Mouse (Mus musculus): Measurements from ENCODE around the gene Tex22. TPM values are rescaled to one million over a fixed set of nuclear protein-coding genes. Genes with fewer than 3 reads are reported as not detected.
A peak's percentile ranks its signal among the peaks of the same experiment; 100 is the strongest.

Tex22 gene
- total and polyA plus RNA-seq, 2 experiments from 2014 or later = not detected

GRCm38 (mm10) chr12:113069389-113069788 is 4.9 kb upstream of the Tex22 start:
- peaks cover 52% of the 10 kb centered on the region for H3K36me3 ChIP-seq (replicated peaks; ENCODE audit: control insufficient read depth, insufficient read depth, low read length)
- no peak overlapping the region for H3K4me3 ChIP-seq (ENCODE audit: low read depth, low read length)
- H3K4me2 ChIP-seq (ENCODE audit: low read depth, low read length) = no peak overlapping the region
- 96% methylated on average over 6 of the region's 6 CpGs for WGBS
- TF ChIP-seq EP300 (IDR thresholded peaks at IDR 0.05; ENCODE audit: low read depth) = no peak
- no peak for TF ChIP-seq CTCF (IDR thresholded peaks at IDR 0.05; ENCODE audit: low read depth)
- no peaks in the 10 kb centered on the region for H3K9me3 ChIP-seq (replicated peaks; ENCODE audit: control insufficient read depth, low read length)
- H3K27me3 ChIP-seq (ENCODE audit: control insufficient read depth, insufficient read depth, low read length) = no peaks in the 10 kb centered on the region
- DNase-seq (ENCODE audit: low spot score) (no peak), ATAC-seq (ENCODE audit: insufficient read depth, low read depth) (no peak)
- peaks cover 8% of the 10 kb centered on the region; the same call in 1 of the 2 replicates for H3K4me1 ChIP-seq (ENCODE audit: control insufficient read depth, insufficient read depth)
- no peak overlapping the region for H3K9ac ChIP-seq (replicated peaks; ENCODE audit: low read depth, low read length)
- no peak overlapping the region for H3K27ac ChIP-seq (ENCODE audit: low read depth)

GRCm38 (mm10) chr12:113071321-113071720 is 3.0 kb upstream of the Tex22 start:
- no peak overlapping the region for H3K4me2 ChIP-seq (ENCODE audit: low read depth, low read length)
- DNase-seq (ENCODE audit: low spot score) = no peak
- H3K36me3 ChIP-seq (replicated peaks; ENCODE audit: control insufficient read depth, insufficient read depth, low read length) = peaks cover 48% of the 10 kb centered on the region
- H3K4me3 ChIP-seq (ENCODE audit: low read depth, low read length) = no peak overlapping the region
- no peak overlapping the region for H3K9ac ChIP-seq (replicated peaks; ENCODE audit: low read depth, low read length)
- no peak for ATAC-seq (ENCODE audit: insufficient read depth, low read depth)
- H3K4me1 ChIP-seq (ENCODE audit: control insufficient read depth, insufficient read depth) = peaks cover 12% of the 10 kb centered on the region
- no peak overlapping the region for H3K27ac ChIP-seq (ENCODE audit: low read depth)
- WGBS = 85% methylated on average over 6 of the region's 6 CpGs
- TF ChIP-seq EP300 (IDR thresholded peaks at IDR 0.05; ENCODE audit: low read depth) = no peak
- H3K9me3 ChIP-seq (replicated peaks; ENCODE audit: control insufficient read depth, low read length) = no peaks in the 10 kb centered on the region
- no peaks in the 10 kb centered on the region for H3K27me3 ChIP-seq (ENCODE audit: control insufficient read depth, insufficient read depth, low read length)

GRCm38 (mm10) chr12:113071827-113072226 is 2.5 kb upstream of the Tex22 start:
- no peak for ATAC-seq (ENCODE audit: insufficient read depth, low read depth)
- Histone ChIP-seq H3K36me3 (replicated peaks; ENCODE audit: control insufficient read depth, insufficient read depth, low read length) (peaks cover 44% of the 10 kb centered on the region), H3K4me2 (ENCODE audit: low read depth, low read length) (no peak overlapping the region), H3K4me1 (ENCODE audit: control insufficient read depth, insufficient read depth) (peaks cover 12% of the 10 kb centered on the region), H3K4me3 (ENCODE audit: low read depth, low read length) (no peak overlapping the region), H3K27me3 (ENCODE audit: control insufficient read depth, insufficient read depth, low read length) (no peaks in the 10 kb centered on the region), H3K9me3 (replicated peaks; ENCODE audit: control insufficient read depth, low read length) (no peaks in the 10 kb centered on the region), H3K27ac (ENCODE audit: low read depth) (no peak overlapping the region), H3K9ac (replicated peaks; ENCODE audit: low read depth, low read length) (no peak overlapping the region)
- 83% methylated on average over 6 of the region's 6 CpGs for WGBS
- no peak for TF ChIP-seq CTCF (IDR thresholded peaks at IDR 0.05; ENCODE audit: low read depth)
- no peak for TF ChIP-seq EP300 (IDR thresholded peaks at IDR 0.05; ENCODE audit: low read depth)
- DNase-seq (ENCODE audit: low spot score) = no peak

- Histone ChIP-seq H3K27me3 (ENCODE audit: control insufficient read depth, insufficient read depth, low read length) (no peaks in the 10 kb centered on the region), H3K36me3 (replicated peaks; ENCODE audit: control insufficient read depth, insufficient read depth, low read length) (peaks cover 35% of the 10 kb centered on the region), H3K9me3 (replicated peaks; ENCODE audit: control insufficient read depth, low read length) (no peaks in the 10 kb centered on the region), H3K4me2 (ENCODE audit: low read depth, low read length) (peak overlapping the region; percentile 82), H3K4me1 (ENCODE audit: control insufficient read depth, insufficient read depth) (peaks cover 12% of the 10 kb centered on the region), H3K4me3 (ENCODE audit: low read depth, low read length) (peak overlapping the region; percentile 50), H3K9ac (replicated peaks; ENCODE audit: low read depth, low read length) (peak overlapping the region; percentile 56), H3K27ac (ENCODE audit: low read depth) (peak overlapping the region; percentile 95)
- TF ChIP-seq CTCF (IDR thresholded peaks at IDR 0.05; ENCODE audit: low read depth) = peak; percentile 17
- TF ChIP-seq EP300 (IDR thresholded peaks at IDR 0.05; ENCODE audit: low read depth) = no peak
- DNase-seq (ENCODE audit: low spot score) (peak; percentile 8), ATAC-seq (ENCODE audit: insufficient read depth, low read depth) (peak; percentile 11; the same call in 1 of the 2 replicates)
- 9% methylated on average over 15 of the region's 15 CpGs for WGBS
Measured at GRCm38 (mm10) chr12:113073420-113074328, 628 bp upstream of the Tex22 start.

- 8% methylated on average over 10 of the region's 10 CpGs for WGBS
- H3K4me1 ChIP-seq (ENCODE audit: control insufficient read depth, insufficient read depth) = peaks cover 12% of the 10 kb centered on the region
- no peaks in the 10 kb centered on the region for H3K9me3 ChIP-seq (replicated peaks; ENCODE audit: control insufficient read depth, low read length)
- no peaks in the 10 kb centered on the region for H3K27me3 ChIP-seq (ENCODE audit: control insufficient read depth, insufficient read depth, low read length)
- H3K27ac ChIP-seq (ENCODE audit: low read depth) = peak overlapping the region; percentile 95
- H3K36me3 ChIP-seq (replicated peaks; ENCODE audit: control insufficient read depth, insufficient read depth, low read length) = peaks cover 21% of the 10 kb centered on the region
- ATAC-seq (ENCODE audit: insufficient read depth, low read depth) = peak; percentile 84
- TF ChIP-seq EP300 (IDR thresholded peaks at IDR 0.05; ENCODE audit: low read depth) (no peak), CTCF (IDR thresholded peaks at IDR 0.05; ENCODE audit: low read depth) (peak; percentile 95)
- peak overlapping the region; percentile 50 for H3K4me3 ChIP-seq (ENCODE audit: low read depth, low read length)
- H3K9ac ChIP-seq (replicated peaks; ENCODE audit: low read depth, low read length) = no peak overlapping the region
- peak overlapping the region; percentile 82 for H3K4me2 ChIP-seq (ENCODE audit: low read depth, low read length)
- DNase-seq (ENCODE audit: low spot score) = peak; percentile 86
Measured at GRCm38 (mm10) chr12:113075063-113075454, 757 bp downstream of the Tex22 start.

Data from heart, postnatal 0 days (tissue).